Mouse (Mus musculus): ENCODE measurements around the gene Ppp1r11. TPM values are rescaled to one million over a fixed set of nuclear protein-coding genes. Genes with fewer than 3 reads are reported as not detected.

Gene Ppp1r11
- total RNA-seq, 2 experiments from 2014 or later: 136 to 142 TPM

DNA sequence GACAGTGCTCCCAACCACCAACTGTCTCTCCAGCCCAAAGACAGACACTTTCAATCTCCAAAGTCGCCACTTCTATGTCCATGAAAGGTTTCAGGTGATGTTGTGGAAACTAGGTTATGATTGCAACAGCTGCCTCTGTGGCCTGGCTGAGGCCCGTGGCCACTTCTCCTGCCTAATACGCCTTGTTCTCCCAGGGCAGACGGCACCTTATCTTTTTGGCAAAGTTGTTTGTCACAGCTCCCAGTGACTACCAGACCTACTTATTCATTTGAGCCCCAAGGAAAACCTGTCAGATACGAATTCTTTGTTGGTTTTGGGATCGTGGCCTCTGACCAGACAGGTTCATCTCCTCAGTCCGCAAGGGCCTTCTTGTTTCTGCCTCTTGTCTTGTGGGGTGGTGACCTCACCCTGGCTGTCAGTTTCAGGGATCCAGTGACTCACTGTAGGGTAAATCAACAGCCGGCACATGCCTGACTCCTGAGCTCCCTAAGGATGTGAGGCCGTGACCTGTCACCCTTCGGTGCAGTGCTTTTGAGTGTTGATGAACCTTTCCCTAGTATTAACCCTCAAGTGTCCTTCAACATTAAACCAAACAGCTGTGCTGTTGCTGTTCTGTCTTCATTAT is 23.9 kb downstream of the Ppp1r11 start:
- no peak for DNase-seq (ENCODE audit: low spot score in 2 of 2)

DNA sequence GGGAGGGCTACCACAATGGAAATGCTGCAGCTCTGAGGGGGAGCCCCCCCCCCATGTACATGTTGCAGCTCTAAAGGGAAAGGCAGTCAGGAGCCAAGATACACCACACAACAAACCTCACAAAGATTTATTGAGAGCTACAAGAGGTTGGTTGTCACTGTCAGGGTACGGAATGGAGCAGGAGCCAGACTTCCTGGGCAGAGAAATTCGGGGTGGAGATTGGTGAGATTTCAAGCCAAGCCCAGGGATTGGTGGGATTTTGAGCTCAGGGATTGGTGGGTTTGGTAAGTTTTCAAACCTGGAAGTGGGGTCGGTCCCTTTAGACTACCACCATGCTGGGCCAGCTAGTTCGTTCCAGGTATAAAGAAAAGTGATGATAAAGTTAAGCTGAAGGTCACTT is 28.1 kb downstream of the Ppp1r11 start:
- DNase-seq (ENCODE audit: low spot score in 2 of 2): no peak

DNA sequence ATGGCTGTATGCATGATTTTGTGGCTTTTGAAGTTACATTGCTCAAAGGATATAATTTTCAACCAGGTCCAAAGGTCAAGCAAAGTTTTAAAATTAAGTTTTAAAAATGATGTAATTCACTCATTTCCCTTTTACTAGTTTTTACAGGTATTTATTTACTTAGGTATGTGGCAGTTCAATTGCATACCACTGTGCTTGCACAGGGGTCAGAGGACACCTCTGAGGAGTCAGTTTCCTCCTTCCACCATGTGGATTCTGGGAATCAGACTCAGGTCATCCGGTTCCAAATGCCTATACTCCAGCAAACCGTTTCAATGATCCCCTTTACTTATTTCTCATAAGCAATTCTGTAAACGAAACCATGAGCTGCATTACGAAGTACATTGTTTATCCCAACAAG is 28.8 kb downstream of the Ppp1r11 start:
- no peak for DNase-seq (ENCODE audit: low spot score in 2 of 2)

DNA sequence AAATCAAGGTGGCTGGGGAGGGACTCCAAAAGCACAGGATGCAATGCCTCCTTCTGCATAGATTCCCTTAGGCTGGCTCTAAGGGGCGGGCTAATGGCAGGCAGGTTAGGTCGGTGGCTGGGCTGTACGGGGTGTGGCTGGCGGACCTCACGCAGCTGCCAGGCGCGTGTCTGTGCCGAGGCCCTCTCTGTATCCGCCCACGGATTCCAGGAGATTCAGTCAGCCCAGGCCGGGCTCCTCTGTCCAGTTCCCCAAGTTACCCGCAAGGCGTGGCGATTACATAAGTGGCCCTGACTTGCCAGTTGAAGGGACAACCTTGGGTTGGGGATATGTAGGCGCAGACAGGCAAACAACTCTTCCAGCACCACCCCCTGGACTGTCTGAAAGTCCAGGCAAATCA is 31.3 kb downstream of the Ppp1r11 start:
- no peak for DNase-seq (ENCODE audit: low spot score in 2 of 2)

- peak; percentile 51 to 73 for DNase-seq (ENCODE audit: low spot score in 2 of 2)
These were observed 36.5 kb downstream of the Ppp1r11 start for GRCm38 (mm10) chr17:36915076-36915475.

DNA sequence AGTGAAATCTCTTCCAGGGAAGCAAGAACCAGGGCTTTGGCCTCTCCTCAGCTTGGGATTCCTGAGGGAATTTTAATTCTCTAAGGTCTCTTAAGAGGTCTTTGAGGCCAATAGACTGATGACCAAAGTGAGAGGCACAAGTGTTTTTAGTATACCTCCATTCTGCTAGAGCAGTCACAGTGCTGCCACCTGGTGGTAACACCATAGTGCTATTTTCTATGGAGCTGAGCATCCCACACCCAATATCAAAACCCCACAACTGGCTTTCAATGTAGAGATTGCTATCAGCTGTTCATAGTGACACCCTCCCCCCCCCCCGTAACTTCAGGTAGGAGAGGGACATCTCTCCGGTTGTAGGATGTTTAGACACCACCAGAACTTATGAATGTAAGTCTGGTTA is 37.4 kb downstream of the Ppp1r11 start:
- peak; percentile 82 to 89 for DNase-seq (ENCODE audit: low spot score in 2 of 2)

DNA sequence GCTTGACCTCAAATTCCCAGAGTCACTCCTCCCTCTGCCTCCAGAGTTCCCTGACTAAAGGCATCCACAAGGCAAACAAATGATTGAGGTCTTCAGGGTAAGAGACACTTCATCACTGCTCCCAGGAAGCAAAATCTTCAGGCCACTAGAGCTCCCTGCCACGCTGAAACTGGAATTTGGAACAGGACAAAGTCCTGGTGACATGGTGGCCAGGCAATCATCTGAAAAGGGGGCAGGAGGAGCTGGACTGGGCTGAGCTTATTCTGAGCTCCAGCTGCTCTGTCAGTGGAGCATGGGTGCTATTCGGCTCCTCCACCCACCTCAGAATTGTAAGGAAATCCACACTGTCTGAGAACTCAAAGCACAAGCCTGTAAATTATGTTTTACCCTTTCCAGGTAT is 39.5 kb downstream of the Ppp1r11 start:
- DNase-seq (ENCODE audit: low spot score in 2 of 2): no peak

- no peak for DNase-seq (ENCODE audit: low spot score in 2 of 2)
These were observed 41.7 kb downstream of the Ppp1r11 start for GRCm38 (mm10) chr17:36909802-36910201.

DNA sequence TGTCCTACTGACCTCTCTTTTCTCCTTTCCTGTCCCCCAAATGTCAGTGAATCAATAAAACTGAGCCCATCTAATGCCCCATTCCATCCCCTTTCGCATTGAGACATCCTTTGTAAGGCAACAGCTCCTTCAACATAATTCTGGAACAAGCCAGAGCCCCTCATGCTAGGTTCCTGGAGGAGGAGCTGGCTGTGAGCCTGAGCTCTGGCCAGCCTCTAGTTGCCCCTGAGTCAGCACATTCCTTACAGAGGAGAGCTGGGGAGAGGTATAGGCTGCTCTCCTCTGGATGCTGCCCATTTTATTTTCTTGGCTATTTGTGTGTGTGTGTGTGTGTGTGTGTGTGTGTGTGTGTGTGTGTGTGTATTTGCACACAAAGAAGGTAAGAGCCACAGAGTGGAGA is 43.3 kb downstream of the Ppp1r11 start:
- DNase-seq (ENCODE audit: low spot score in 2 of 2): no peak

DNA sequence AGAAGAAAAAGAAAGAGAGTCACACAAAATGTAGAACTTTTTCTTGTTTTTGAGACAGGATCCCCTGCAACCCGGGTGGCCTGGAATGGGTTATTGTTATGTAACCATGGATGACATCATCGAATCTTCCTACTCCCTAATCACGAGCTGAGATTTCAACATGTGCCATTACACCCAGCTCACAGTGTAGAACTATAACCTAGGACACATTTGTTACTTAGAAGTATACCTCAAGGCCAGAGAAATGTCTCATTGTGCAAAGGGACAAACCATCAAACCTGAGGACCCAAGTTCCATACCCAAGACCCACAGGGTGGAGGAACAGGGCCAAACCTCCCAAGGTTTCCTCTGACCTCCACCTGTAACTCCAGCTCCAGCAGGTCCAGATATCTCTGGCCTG is 47.9 kb downstream of the Ppp1r11 start:
- DNase-seq (ENCODE audit: low spot score in 2 of 2): no peak

- no peak for DNase-seq (ENCODE audit: low spot score in 2 of 2)
These were observed 50.9 kb downstream of the Ppp1r11 start for GRCm38 (mm10) chr17:36900691-36901090.

GRCm38 (mm10) chr17:36900001-36900400 is 51.5 kb downstream of the Ppp1r11 start:
- DNase-seq (ENCODE audit: low spot score in 2 of 2): peak; percentile 10 to 57

DNA sequence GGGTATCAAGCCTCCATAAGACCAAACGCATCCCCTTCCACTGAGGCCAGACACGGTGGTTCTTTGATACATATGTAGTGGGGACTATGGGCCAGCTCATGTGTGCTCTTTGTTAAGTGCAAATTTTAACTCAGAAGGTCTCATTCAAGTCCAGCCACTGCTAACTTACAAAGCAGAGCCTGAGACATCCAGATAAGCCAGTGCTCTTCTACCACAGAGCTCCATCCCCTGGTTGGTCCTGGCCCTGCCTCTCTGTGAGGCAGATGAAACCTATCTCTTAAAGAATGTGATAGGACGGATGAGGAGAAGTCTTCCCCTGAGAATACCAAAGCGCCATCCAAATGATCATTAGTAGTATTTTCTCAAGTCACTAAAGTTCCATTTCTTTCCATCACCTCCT is 52.2 kb downstream of the Ppp1r11 start:
- DNase-seq (ENCODE audit: low spot score in 2 of 2): no peak

Other genes with a start within 250 kb of the Ppp1r11 start
- not detected for gene H2-M10.5, start 178.8 kb downstream of the Ppp1r11 start, total RNA-seq (2021)
- not detected for gene H2-M10.6, start 139.6 kb downstream of the Ppp1r11 start, total RNA-seq (2021)
- gene Trim26, start 114.6 kb downstream of the Ppp1r11 start, total RNA-seq (2021): 10 to 100 TPM; 20.1 to 20.2 TPM
- not detected for gene Trim15, start 84.5 kb downstream of the Ppp1r11 start, total RNA-seq (2021)
- gene Trim10, start 82.2 kb downstream of the Ppp1r11 start, total RNA-seq (2021): not detected
- gene Trim40, start 61.6 kb downstream of the Ppp1r11 start, total RNA-seq (2021): under 1 TPM in 1 of 2 experiments, not detected in 1; 0.40 TPM
- gene Trim31, start 53.6 kb downstream of the Ppp1r11 start, total RNA-seq (2021): not detected
- gene Rnf39, start 8.8 kb downstream of the Ppp1r11 start, total RNA-seq (2021): 10 to 100 TPM in 1 of 2 experiments, 1 to 10 TPM in 1; 9.9 to 12.4 TPM
- 10 to 100 TPM; 32.1 to 34.6 TPM for gene Znrd1, start 6.8 kb upstream of the Ppp1r11 start, total RNA-seq (2021)
- 1 to 10 TPM; 5.5 to 6.6 TPM for gene Znrd1as, start 6.9 kb upstream of the Ppp1r11 start, total RNA-seq (2021)
- gene 2410137M14Rik, start 29.5 kb upstream of the Ppp1r11 start, total RNA-seq (2021): under 1 TPM; 0.40 to 0.58 TPM
- gene H2-M5, start 37.8 kb upstream of the Ppp1r11 start, total RNA-seq (2021): 1 to 10 TPM; 1.1 to 1.4 TPM
- 10 to 100 TPM; 12.2 to 12.3 TPM for gene Zfp57, start 49.4 kb upstream of the Ppp1r11 start, total RNA-seq (2021)
- gene Mog, start 71.7 kb upstream of the Ppp1r11 start, total RNA-seq (2021): 10 to 100 TPM; 21.3 to 24.8 TPM
- 100 to 1,000 TPM; 685 to 702 TPM for gene Gabbr1, start 94.2 kb upstream of the Ppp1r11 start, total RNA-seq (2021)
- not detected for gene Olfr90, start 136.8 kb upstream of the Ppp1r11 start, total RNA-seq (2021)
- not detected for gene Olfr91, start 146.5 kb upstream of the Ppp1r11 start, total RNA-seq (2021)
- gene Olfr92, start 168.3 kb upstream of the Ppp1r11 start, total RNA-seq (2021): not detected
- not detected for gene Olfr93, start 209.8 kb upstream of the Ppp1r11 start, total RNA-seq (2021)
- not detected for gene Ubd, start 242.2 kb upstream of the Ppp1r11 start, total RNA-seq (2021)
- gene Olfr94, start 249.3 kb upstream of the Ppp1r11 start, total RNA-seq (2021): not detected

Data from left cerebral cortex, adult 18-20 months (tissue).